Mouse (Mus musculus): ENCODE measurements around the gene Adcyap1. TPM values are rescaled to one million over a fixed set of nuclear protein-coding genes. Genes with fewer than 3 reads are reported as not detected.

The Adcyap1 gene
- not detected in 2 replicates for polyA plus RNA-seq (2012; rRNA removed)

GRCm38 (mm10) chr17:93198717-93199116, at the start of gene Adcyap1:
Adcyap1 (plus strand) TSS chr17:93199017.

Measured in liver, embryonic 14 days (tissue).